22 mouse cellular contexts compared by ENCODE assay signal in the genomic region with DNA sequence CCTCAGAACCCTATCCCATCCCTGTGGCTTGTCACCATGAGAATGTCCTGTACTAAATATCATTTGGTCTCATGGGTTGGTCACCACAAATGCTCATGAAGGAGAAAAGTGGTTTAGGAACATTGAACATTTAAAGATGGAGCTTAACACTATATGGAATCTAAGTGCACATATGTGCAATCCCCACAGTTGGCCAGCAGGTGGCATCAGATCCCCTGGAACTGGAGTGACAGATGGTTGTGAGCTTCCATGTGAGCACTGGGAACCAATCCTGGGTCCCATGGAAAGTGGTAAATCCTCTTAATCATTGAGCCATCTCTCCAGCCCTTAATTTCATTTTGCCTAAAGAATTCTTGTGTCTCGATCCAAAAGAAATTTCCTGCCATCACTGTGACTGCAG.
DNase-seq lines count a peak whose midpoint lies in the region; ATAC-seq and TF ChIP-seq lines count a peak whose summit lies in the region.
"Had no signal": no experiment of that assay in that cellular context is flagged by ENCODE, and none has a peak within 500 bp of the region (broad histone marks: within the 10 kb centered on the region; RNA-seq: fewer than 3 reads in every experiment).

No protein-coding gene starts in this region.

- no peaks in the 10 kb centered on the region for H3K4me1 ChIP-seq in kidney, adult 2 months (ENCODE audit: control insufficient read depth, insufficient read depth, low read length)
- no peaks in the 10 kb centered on the region for H3K4me1 ChIP-seq in lung, embryonic 14.5 days (ENCODE audit: insufficient read depth)
- H3K4me1 ChIP-seq in ES-E14 (ENCODE audit: control insufficient read depth in 2 of 2, insufficient read depth in 2 of 2, low read length in 2 of 2, poor library complexity in 1 of 2) = peaks cover 0 to 2% of the 10 kb centered on the region in 2 experiments; a peak in 1 of 4 replicates
- H3K4me1 ChIP-seq: neural tube, embryonic 12.5 days had no signal

- H3K9me3 ChIP-seq in lung, embryonic 14.5 days (ENCODE audit: low read depth, low read length) = no peaks in the 10 kb centered on the region
- no peaks in the 10 kb centered on the region for H3K9me3 ChIP-seq in ES-E14 (ENCODE audit: control insufficient read depth, insufficient read depth, low read depth, low read length)

- no peak overlapping the region for H3K4me3 ChIP-seq in kidney, adult 2 months (ENCODE audit: insufficient read depth, low read depth, low read length)
- H3K4me3 ChIP-seq in lung, embryonic 14.5 days (ENCODE audit: low read depth, low read length) = no peak overlapping the region
- H3K4me3 ChIP-seq in ES-E14 (ENCODE audit: insufficient read depth in 1 of 2, low read depth in 1 of 2, low read length in 2 of 2, poor library complexity in 1 of 2, severe bottlenecking in 1 of 2) = no peak overlapping the region
- H3K4me3 ChIP-seq: forebrain, embryonic 13.5 days; heart, embryonic 10.5 days; hindbrain, embryonic 12.5 days; limb, embryonic 12.5 days; neural tube, embryonic 12.5 days had no signal

- TF ChIP-seq POLR2A in kidney, adult 2 months (IDR thresholded peaks at IDR 0.05; ENCODE audit: low read depth, low read length) = no peak

- H3K27ac ChIP-seq in kidney, adult 2 months (ENCODE audit: insufficient read depth, low read depth, low read length) = no peak overlapping the region
- H3K27ac ChIP-seq in lung, embryonic 14.5 days (ENCODE audit: low read depth) = no peak overlapping the region
- H3K27ac ChIP-seq in ES-E14 (ENCODE audit: insufficient read depth, low read depth, low read length, poor library complexity, severe bottlenecking) = no peak overlapping the region
- H3K27ac ChIP-seq: forebrain, embryonic 13.5 days; heart, embryonic 10.5 days; hindbrain, embryonic 12.5 days; limb, embryonic 12.5 days; neural tube, embryonic 12.5 days had no signal

- no peak overlapping the region for H3K9ac ChIP-seq in lung, embryonic 14.5 days
- no peak overlapping the region for H3K9ac ChIP-seq in ES-E14 (ENCODE audit: insufficient read depth, low read depth, low read length, poor library complexity, severe bottlenecking)
- H3K9ac ChIP-seq: forebrain, embryonic 13.5 days; hindbrain, embryonic 12.5 days; limb, embryonic 12.5 days; neural tube, embryonic 12.5 days had no signal

- no peaks in the 10 kb centered on the region for H3K36me3 ChIP-seq in kidney, adult 2 months (ENCODE audit: control insufficient read depth, insufficient read depth, low read length)
- H3K36me3 ChIP-seq in lung, embryonic 14.5 days (ENCODE audit: insufficient read depth) = no peaks in the 10 kb centered on the region
- no peaks in the 10 kb centered on the region for H3K36me3 ChIP-seq in ES-E14 (ENCODE audit: control insufficient read depth, insufficient read depth, low read length, poor library complexity, severe bottlenecking)
- H3K36me3 ChIP-seq: heart, embryonic 10.5 days; hindbrain, embryonic 12.5 days; limb, embryonic 12.5 days; neural tube, embryonic 12.5 days had no signal

- no peak for DNase-seq in kidney, adult 2 months
- no peak for DNase-seq in kidney, adult 11 months
- no peak for DNase-seq in lung, embryonic 14.5 days
- DNase-seq in lung, adult 18-20 months = no peak
- DNase-seq in ES-E14 (ENCODE audit: low read depth, low spot score) (no peak), ZHBTc4 (ENCODE audit: low read depth, low spot score) (peak; percentile 32)
- no peak for DNase-seq in retina, postnatal 1 day
- no peak for DNase-seq in right cerebral cortex, postnatal 4 days
- DNase-seq: adrenal gland, adult 2 months; cerebellum, adult 9-11 months; gastrocnemius, postnatal 36 days; heart, postnatal 10 days; kidney, postnatal 14 days; layer of hippocampus, adult 9-11 months; lung, adult 2 months; lung, postnatal 36 days had no signal

- whole genome bisulfite sequencing in kidney, adult 2 months = 98% methylated on average over 1 of the region's 1 CpGs
- 95% methylated on average over 1 of the region's 1 CpGs for WGBS in lung, embryonic 14.5 days

- no peak overlapping the region for H3K4me2 ChIP-seq in lung, embryonic 14.5 days
- H3K4me2 ChIP-seq: forebrain, embryonic 13.5 days; hindbrain, embryonic 12.5 days; limb, embryonic 12.5 days; neural tube, embryonic 12.5 days had no signal

- 0 out of 2 replicates have a peak, but pooled peaks have one; percentile 5 for TF ChIP-seq CTCF in kidney, adult 2 months (conservative IDR thresholded peaks at IDR 0.05; ENCODE audit: insufficient read depth, insufficient read length, low read depth, low read length)
- peak; percentile 38; the same call in 1 of the 2 replicates for TF ChIP-seq CTCF in lung, embryonic 14.5 days (IDR thresholded peaks at IDR 0.05; ENCODE audit: low read depth)

- H3K27me3 ChIP-seq in kidney, adult 2 months (replicated peaks; ENCODE audit: control insufficient read depth, insufficient read depth, low read length) = no peaks in the 10 kb centered on the region
- H3K27me3 ChIP-seq in lung, embryonic 14.5 days (ENCODE audit: insufficient read depth, low read length) = no peaks in the 10 kb centered on the region
- H3K27me3 ChIP-seq: forebrain, embryonic 13.5 days; hindbrain, embryonic 12.5 days; limb, embryonic 12.5 days; neural tube, embryonic 12.5 days had no signal

- ATAC-seq in lung, embryonic 14.5 days (ENCODE audit: insufficient read depth) = no peak
- ATAC-seq: forebrain, embryonic 13.5 days; intestine, embryonic 16.5 days had no signal

- in situ Hi-C loops in ES-E14 (cut with MboI; ENCODE audit: low sequenced_read_pairs in 2 of 2, unreplicated experiment in 2 of 2) = no loop called here

TF ChIP-seq in ES-E14, 5 proteins besides CTCF, POLR2A, EP300 and RAD21:
- TF ChIP-seq ZC3H11A (IDR thresholded peaks at IDR 0.05; ENCODE audit: borderline replicate concordance, low read depth, low read length) (peak; percentile 18; the same call in 1 of the 2 replicates), ZNF384 (IDR thresholded peaks at IDR 0.05; ENCODE audit: low read depth, low read length) (no peak)
